Mouse (Mus musculus) right cerebral cortex, postnatal 4 days (tissue): ENCODE measurements around the gene Ushbp1.

Experiments
- DNase-seq: peaks from one replicate; pipeline ENCODE4 v3.0.0-alpha.2; 2022

The Ushbp1 gene

GRCm38 (mm10) chr8:71392391-71392790 lies 3.2 kb downstream of the Ushbp1 start:
- no peak for DNase-seq

- DNase-seq = no peak
Observed at GRCm38 (mm10) chr8:71391696-71392095, 3.9 kb downstream of the Ushbp1 start.

GRCm38 (mm10) chr8:71388267-71388666 lies 7.3 kb downstream of the Ushbp1 start:
- DNase-seq = no peak

- DNase-seq = no peak
Observed at GRCm38 (mm10) chr8:71385212-71385835, 10.3 kb downstream of the Ushbp1 start.

- DNase-seq = no peak
Observed at GRCm38 (mm10) chr8:71383860-71384259, 11.7 kb downstream of the Ushbp1 start.

GRCm38 (mm10) chr8:71383396-71383795 lies 12.2 kb downstream of the Ushbp1 start:
- DNase-seq = no peak

- DNase-seq = peak; percentile 73
Observed at GRCm38 (mm10) chr8:71381971-71382961, 13.3 kb downstream of the Ushbp1 start.

GRCm38 (mm10) chr8:71381421-71381970 lies 14.1 kb downstream of the Ushbp1 start, which contains the start of gene Nr2f6:
Gene Nr2f6 (minus strand): TSS chr8:71381960.
- peak; percentile 73 for DNase-seq

- no peak for DNase-seq
Observed at GRCm38 (mm10) chr8:71380178-71381171, 15.1 kb downstream of the Ushbp1 start.

GRCm38 (mm10) chr8:71379512-71380075 lies 16.0 kb downstream of the Ushbp1 start:
- DNase-seq = no peak

GRCm38 (mm10) chr8:71379008-71379407 lies 16.6 kb downstream of the Ushbp1 start:
- DNase-seq = no peak

- DNase-seq = peak; percentile 35
Observed at GRCm38 (mm10) chr8:71376423-71377030, 19.1 kb downstream of the Ushbp1 start.

- peak; percentile 75 for DNase-seq
Observed at GRCm38 (mm10) chr8:71375581-71376422, 19.8 kb downstream of the Ushbp1 start.

- DNase-seq = no peak
Observed at GRCm38 (mm10) chr8:71374616-71375206, 20.9 kb downstream of the Ushbp1 start.

- no peak for DNase-seq
Observed at GRCm38 (mm10) chr8:71373000-71373399, 22.6 kb downstream of the Ushbp1 start.

GRCm38 (mm10) chr8:71372427-71372826 lies 23.2 kb downstream of the Ushbp1 start:
- DNase-seq = no peak

- DNase-seq = peak; percentile 93
Observed at GRCm38 (mm10) chr8:71371236-71371848, 24.3 kb downstream of the Ushbp1 start, which contains the start of gene Ocel1. Gene Ocel1 (plus strand): TSS chr8:71371298.

- no peak for DNase-seq
Observed at GRCm38 (mm10) chr8:71370711-71371235, 24.8 kb downstream of the Ushbp1 start.

- DNase-seq = no peak
Observed at GRCm38 (mm10) chr8:71369040-71369718, 26.4 kb downstream of the Ushbp1 start.
